Mouse (Mus musculus): ENCODE measurements around the gene Pola2.

Pola2 gene

GRCm38 (mm10) chr19:5963883-5964562 lies at the start of gene Pola2:
Gene Pola2 (minus strand): TSS chr19:5964202.
- in situ Hi-C loops (cut with MseI, MboI): loop anchor here in 1 of 2 experiments (5.0 to 10.0 kb wide), 3 partner anchors 42 to 161 kb away; partner anchors contain the start of genes Capn1, Cdc42ep2 and Snx15

GRCm38 (mm10) chr19:6013691-6014090 lies 49.7 kb upstream of the Pola2 start:
- in situ Hi-C loops (cut with MseI, MboI): no loop called here

DNA sequence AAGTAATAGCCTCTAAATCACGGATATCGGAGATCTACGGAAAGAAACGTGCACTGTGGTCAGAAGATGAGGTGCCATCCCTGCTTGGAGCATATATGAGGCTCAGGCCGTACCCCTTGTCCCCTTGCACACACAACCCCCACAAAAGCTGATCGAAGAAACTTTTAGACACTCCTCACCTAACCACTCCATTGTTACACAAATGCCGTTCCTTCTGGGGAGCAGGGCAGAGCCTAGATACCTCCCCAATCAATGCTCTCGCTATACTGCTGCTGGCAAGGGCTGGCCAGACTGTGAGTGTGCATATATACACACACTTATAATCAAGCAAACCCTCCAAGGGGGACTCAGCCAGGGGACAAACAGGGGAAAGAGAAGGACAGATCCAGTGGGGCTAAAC lies 45.1 kb upstream of the Pola2 start:
- in situ Hi-C loops (cut with MseI, MboI): no loop called here

- in situ Hi-C loops (cut with MseI, MboI): no loop called here
These were observed 43.0 kb upstream of the Pola2 start for GRCm38 (mm10) chr19:6007013-6007412.

DNA sequence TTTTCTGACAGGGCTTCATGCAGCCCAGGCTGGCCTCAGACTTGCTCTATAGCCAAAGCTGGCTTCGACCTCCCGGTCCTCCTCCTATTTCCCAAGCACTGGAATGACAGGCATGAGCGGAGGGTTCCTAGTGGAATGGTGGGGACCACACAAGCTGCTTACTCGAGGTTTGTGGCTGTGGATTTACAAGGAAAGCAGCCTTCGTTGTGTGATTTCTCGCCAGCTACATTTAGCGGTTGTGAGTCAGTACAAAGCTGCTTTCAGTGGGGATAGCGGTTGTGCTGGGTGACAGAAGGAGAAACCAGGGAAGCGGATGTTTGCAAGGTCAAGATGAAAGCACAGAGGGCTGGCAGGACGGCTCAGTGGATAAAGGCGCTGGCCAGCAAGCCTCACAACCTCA lies 41.5 kb upstream of the Pola2 start:
- in situ Hi-C loops (cut with MseI, MboI): no loop called here

GRCm38 (mm10) chr19:5999969-6000368 lies 36.0 kb upstream of the Pola2 start:
- in situ Hi-C loops (cut with MseI, MboI): no loop called here

DNA sequence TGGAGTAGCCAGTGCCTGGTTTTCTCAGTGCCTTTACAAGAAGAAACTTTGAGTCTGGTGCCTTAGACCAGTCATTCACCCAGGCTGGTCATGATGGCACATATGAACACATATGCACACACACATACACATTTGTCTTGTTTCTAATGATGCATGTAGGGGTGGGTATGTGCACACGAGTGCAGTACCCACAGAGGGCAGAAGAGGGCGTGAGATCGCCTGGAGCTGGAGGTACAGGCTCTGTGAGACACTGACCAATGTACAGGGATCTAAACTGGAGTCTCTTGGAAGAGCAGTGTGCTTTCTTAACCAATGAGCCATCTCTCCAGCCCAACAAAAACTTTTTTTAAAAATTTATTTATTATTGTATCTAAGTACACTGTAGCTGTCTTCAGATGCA lies 34.2 kb upstream of the Pola2 start:
- in situ Hi-C loops (cut with MseI, MboI): no loop called here

DNA sequence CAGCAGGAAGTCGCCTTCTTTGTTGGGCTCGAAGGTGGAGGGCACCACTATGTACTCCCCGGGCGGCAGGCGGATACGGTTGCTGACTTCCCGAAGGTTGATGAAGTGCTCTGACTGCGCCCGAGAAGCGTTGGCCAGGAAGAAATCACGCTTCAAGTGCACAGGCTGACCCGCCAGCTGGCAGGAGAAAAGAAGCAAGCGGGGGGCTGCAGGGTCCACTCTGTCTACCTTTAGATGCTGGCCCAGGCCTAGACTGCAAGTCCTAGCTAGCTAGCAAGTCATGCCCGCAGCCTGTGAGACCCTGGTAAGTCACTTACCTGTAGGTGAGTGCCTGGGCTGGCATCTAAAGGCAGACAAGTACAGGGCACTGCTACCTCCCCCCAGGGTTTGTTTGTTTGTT lies 30.7 kb upstream of the Pola2 start:
- in situ Hi-C loops (cut with MseI, MboI): no loop called here

- in situ Hi-C loops (cut with MseI, MboI): no loop called here
These were observed 28.0 kb upstream of the Pola2 start for GRCm38 (mm10) chr19:5992012-5992411.

- in situ Hi-C loops (cut with MseI, MboI): no loop called here
These were observed 27.5 kb upstream of the Pola2 start for GRCm38 (mm10) chr19:5991467-5991866.

DNA sequence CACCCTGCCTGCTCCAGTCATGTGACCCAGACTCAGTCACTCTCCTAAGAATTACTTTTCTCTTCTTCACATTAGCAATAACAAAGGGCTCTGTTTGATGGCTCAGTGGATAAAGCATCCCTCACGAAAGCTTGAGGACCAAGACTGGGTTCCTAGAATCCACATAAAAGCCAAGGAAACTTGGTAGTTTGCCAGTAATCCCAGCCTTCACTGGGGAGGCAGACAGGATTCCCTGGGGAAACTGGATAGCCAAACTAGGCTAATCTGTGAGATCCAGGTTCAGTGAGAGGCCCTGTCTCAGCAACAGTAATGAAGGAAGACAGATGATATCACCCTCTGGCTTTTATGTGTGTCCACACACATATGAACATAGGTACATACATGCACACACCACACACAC lies 26.9 kb upstream of the Pola2 start:
- in situ Hi-C loops (cut with MseI, MboI): no loop called here

DNA sequence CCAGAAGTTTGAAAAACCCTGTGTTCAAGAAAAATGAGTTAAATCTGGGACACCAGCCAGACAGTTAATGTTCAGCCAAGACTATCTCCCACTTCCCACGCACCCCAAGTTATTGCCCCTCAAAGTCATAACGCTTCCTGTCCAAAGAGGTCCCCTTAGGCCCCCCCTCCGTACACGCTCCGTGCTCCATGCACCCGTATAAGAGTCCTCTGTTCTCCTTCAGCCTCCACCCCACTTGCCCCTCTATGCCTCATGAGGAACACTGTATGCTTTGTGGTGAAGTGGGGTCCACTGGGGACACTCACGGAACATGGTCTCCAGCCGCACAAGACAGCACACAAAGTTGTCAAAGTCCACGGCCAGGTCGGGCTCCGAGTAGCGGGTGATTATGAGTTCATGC lies 26.0 kb upstream of the Pola2 start:
- in situ Hi-C loops (cut with MseI, MboI): no loop called here

DNA sequence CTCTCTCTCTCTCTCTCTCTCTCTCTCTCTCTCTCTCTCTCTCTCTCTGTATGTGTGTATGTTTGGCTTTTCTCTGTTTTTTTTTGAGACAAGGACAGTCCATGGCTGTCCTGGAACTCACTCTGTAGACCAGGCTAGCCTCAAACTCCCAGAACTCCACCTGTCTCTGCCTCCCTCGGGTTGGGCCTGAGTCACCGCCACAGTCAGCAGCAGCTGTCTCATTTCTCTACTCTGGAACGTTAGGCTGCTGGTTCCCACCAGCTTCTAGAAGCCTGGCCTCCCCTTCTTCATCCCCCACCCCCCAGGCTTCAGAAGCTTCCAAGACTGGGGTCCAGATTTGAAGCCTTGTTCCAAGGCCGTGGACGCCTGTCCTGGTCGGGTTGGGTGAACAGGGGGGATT lies 25.6 kb upstream of the Pola2 start:
- in situ Hi-C loops (cut with MseI, MboI): no loop called here

DNA sequence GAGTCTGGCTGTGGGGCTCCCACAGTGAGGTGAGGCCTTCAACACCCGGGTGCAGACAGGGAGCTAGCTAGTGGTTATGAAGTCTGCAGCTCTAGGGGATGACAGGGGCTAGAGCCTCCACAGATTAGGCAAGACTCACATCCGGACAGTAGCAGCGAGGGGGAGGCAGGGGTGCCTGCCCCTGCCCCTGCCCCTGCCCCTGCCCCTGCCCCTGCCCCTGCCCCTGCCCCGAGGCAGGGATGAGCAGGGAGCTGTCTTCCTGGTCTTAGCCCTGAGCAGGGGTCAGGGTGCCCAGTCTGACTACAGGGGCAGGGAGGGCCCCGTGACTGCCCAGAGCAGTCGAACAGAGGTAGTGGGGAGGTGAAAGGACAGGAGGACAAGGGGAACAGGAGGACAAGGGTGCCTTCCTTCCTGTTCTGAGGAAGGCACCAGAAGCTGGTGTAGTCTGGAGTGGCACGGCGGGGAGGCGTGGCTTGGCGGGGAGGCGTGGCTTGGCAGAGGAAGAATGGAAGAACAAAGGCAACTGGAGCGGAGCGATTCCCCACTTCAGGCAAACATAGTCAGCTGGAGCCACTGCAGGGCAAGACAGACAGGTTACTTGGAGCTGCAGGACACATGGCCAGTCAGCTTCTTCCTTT lies 24.9 kb upstream of the Pola2 start:
- in situ Hi-C loops (cut with MseI, MboI): no loop called here

GRCm38 (mm10) chr19:5988027-5988814 lies 24.2 kb upstream of the Pola2 start:
- in situ Hi-C loops (cut with MseI, MboI): no loop called here

- in situ Hi-C loops (cut with MseI, MboI): no loop called here
These were observed 22.0 kb upstream of the Pola2 start, which contains the start of gene Slc22a20 for GRCm38 (mm10) chr19:5986043-5986442. Gene Slc22a20 (minus strand): TSS chr19:5986143.

DNA sequence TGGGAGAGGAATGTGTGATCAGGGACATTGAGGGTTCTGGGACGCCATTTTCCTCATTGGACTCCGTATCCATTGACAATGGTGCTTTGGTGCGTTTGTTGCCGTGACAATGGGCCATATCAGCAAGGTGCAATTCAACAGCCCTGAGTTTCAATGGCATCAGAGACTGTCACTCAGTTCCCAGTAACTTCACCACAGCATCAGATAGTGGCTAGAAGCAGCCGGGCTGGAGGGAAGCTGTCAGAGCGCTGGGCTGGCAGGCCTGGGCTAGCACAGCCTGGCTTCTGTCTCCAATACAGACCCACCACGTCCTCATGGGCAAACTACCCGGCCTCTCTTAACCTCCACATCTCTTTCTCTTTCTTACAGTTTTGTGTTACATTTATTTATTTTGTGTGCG lies 16.5 kb upstream of the Pola2 start:
- in situ Hi-C loops (cut with MseI, MboI): no loop called here

GRCm38 (mm10) chr19:5977717-5978116 lies 13.7 kb upstream of the Pola2 start:
- in situ Hi-C loops (cut with MseI, MboI): no loop called here

GRCm38 (mm10) chr19:5975676-5976075 lies 11.7 kb upstream of the Pola2 start:
- in situ Hi-C loops (cut with MseI, MboI): no loop called here

GRCm38 (mm10) chr19:5975112-5975511 lies 11.1 kb upstream of the Pola2 start:
- in situ Hi-C loops (cut with MseI, MboI): no loop called here

DNA sequence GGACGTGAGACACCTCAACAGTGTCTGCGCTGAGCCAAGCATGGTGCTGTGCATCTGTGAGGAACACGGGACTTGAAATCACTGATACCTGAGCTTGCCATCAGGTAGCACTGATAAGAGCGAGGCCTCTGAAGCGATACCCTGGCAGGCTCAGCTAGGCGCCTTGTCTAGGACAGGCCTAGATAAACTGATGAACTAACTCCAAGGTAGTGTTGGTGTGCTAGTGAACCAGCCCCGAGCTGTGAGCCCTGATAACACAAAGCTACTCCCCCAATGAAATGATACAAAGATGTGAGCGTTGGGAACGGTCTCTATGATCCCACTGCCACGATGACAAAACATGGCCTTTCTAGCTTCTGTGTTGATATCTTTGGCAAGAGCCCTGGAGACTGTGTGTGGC lies 3.7 kb upstream of the Pola2 start:
- in situ Hi-C loops (cut with MseI, MboI): loop anchor here (5.0 to 10.0 kb wide), 2 partner anchors 50 to 157 kb away; partner anchors contain the start of genes Capn1 (in 1 of the 2) and Snx15 (in 1 of the 2)

DNA sequence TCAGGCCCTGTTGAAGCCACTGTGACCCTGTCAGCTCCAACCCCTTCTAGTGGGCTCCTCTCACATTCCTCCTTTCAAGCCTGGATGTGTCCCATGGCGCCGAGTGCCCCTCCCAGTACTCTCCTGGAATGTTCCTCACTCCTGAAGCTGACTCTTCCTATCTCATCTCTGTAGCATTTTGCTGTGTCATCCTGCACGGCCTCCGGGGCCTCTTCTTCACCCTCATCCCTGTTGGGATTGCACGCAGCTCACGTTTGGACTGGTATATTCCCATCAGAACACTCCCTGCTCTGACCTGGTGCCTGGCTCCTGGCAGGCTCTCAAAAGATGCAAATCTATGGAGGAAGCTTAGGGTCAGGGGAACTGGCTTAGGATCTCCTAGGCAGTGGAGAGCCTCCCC lies 2.8 kb upstream of the Pola2 start:
- in situ Hi-C loops (cut with MseI, MboI): loop anchor here (5.0 to 10.0 kb wide), 2 partner anchors 51 to 158 kb away; partner anchors contain the start of genes Capn1 (in 1 of the 2) and Snx15 (in 1 of the 2)

All from mouse trophoblast stem cell (cell line).